In the genomic region with DNA sequence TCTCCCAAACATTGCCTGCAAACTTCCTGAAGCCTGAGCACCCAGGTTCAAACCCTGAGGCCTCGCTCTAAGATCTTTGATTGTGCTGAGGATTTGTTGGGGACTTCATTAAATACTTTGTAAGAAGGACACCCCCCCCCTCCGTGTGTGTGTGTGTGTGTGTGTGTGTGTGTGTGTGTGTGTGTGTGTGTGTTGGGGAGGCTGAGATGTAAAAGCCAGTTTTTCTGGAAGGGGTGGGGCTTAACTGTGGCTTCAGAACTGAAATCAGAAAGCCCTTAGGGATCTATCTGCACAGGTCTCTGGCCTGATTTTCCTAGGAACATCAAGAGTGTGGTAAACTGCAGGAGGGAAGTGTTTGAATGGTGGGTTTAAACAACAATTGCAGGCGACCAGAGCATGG, we compare ENCODE assay signal across 8 mouse cellular contexts. TPM values are rescaled to one million over a fixed set of nuclear protein-coding genes. Genes with fewer than 3 reads are reported as not detected.
DNase-seq lines count a peak whose midpoint lies in the region; ATAC-seq lines count a peak whose summit lies in the region.

No protein-coding gene starts in this region.

- ATAC-seq in kidney, embryonic 15.5 days (replicated peaks; ENCODE audit: low FRiP score) = no peak
- ATAC-seq in forebrain, embryonic 12.5 days (ENCODE audit: low FRiP score) = no peak

- H3K4me1 ChIP-seq in kidney, embryonic 15.5 days = peaks cover 30% of the 10 kb centered on the region
- H3K4me1 ChIP-seq in forebrain, embryonic 12.5 days = peaks cover 17% of the 10 kb centered on the region
- peaks cover 24% of the 10 kb centered on the region for H3K4me1 ChIP-seq in midbrain, embryonic 10.5 days

- no peak overlapping the region for H3K27ac ChIP-seq in kidney, embryonic 15.5 days
- no peak overlapping the region for H3K27ac ChIP-seq in forebrain, embryonic 12.5 days
- no peak overlapping the region for H3K27ac ChIP-seq in midbrain, embryonic 10.5 days (replicated peaks)

- DNase-seq in kidney, postnatal 25 days = no peak
- peak; percentile 64 for DNase-seq in brain, adult 2 months (ENCODE audit: low read depth, low spot score)
- no peak for DNase-seq in midbrain, embryonic 10.5 days (ENCODE audit: low spot score)
- DNase-seq in adipocyte (ENCODE audit: low spot score) = no peak
- DNase-seq in MN1 (ENCODE audit: low spot score) = no peak
- no peak for DNase-seq in spleen, postnatal 36 days (ENCODE audit: low spot score in 2 of 2)

- H3K4me3 ChIP-seq in kidney, embryonic 15.5 days (replicated peaks) = peak overlapping the region; percentile 59
- peak overlapping the region; percentile 66 for H3K4me3 ChIP-seq in forebrain, embryonic 12.5 days (replicated peaks)
- peak overlapping the region; percentile 73 for H3K4me3 ChIP-seq in midbrain, embryonic 10.5 days

- H3K36me3 ChIP-seq in kidney, embryonic 15.5 days = no peaks in the 10 kb centered on the region
- no peaks in the 10 kb centered on the region for H3K36me3 ChIP-seq in forebrain, embryonic 12.5 days (replicated peaks)
- no peaks in the 10 kb centered on the region for H3K36me3 ChIP-seq in midbrain, embryonic 10.5 days

- H3K9ac ChIP-seq in kidney, embryonic 15.5 days = no peak overlapping the region
- no peak overlapping the region for H3K9ac ChIP-seq in forebrain, embryonic 12.5 days

- H3K9me3 ChIP-seq in kidney, embryonic 15.5 days (replicated peaks) = no peaks in the 10 kb centered on the region
- no peaks in the 10 kb centered on the region for H3K9me3 ChIP-seq in forebrain, embryonic 12.5 days
- H3K9me3 ChIP-seq in midbrain, embryonic 10.5 days (replicated peaks) = no peaks in the 10 kb centered on the region

- H3K4me2 ChIP-seq in kidney, embryonic 15.5 days = peak overlapping the region; percentile 95
- peak overlapping the region; percentile 96 for H3K4me2 ChIP-seq in forebrain, embryonic 12.5 days

- 35% methylated on average over 3 of the region's 3 CpGs for WGBS in kidney, embryonic 15.5 days
- WGBS in forebrain, embryonic 12.5 days = 26% methylated on average over 3 of the region's 3 CpGs
- WGBS in midbrain, embryonic 10.5 days = 16% methylated on average over 3 of the region's 3 CpGs

- peaks cover 42% of the 10 kb centered on the region for H3K27me3 ChIP-seq in kidney, embryonic 15.5 days
- H3K27me3 ChIP-seq in forebrain, embryonic 12.5 days = peaks cover 50% of the 10 kb centered on the region
- peaks cover 56% of the 10 kb centered on the region for H3K27me3 ChIP-seq in midbrain, embryonic 10.5 days (ENCODE audit: low read depth, poor library complexity, severe bottlenecking)

RNA-seq across cellular contexts. Expression of a gene that starts 2.6 kb away (rescaled TPM):
- polyA plus RNA-seq in kidney, embryonic 15.5 days (2015; fragmentation: Nextera tagmentation; extraction: Ambion mirVana) = 0.87 and 0.96 TPM in 2 replicates
- 0.29 TPM in 2 replicates for polyA plus RNA-seq in forebrain, embryonic 12.5 days (2016; fragmentation: Nextera tagmentation; extraction: Ambion mirVana)
- 0.04 and 0.07 TPM in 2 replicates for polyA plus RNA-seq in midbrain, embryonic 10.5 days (2016; fragmentation: Nextera tagmentation; extraction: Ambion mirVana)
